Mouse (Mus musculus) fibroblast of lung, adult 2 months (primary cell): ENCODE results near the gene Slc16a6.

Experiments
- DNase-seq: peaks from one replicate; pipeline ENCODE4 v3.0.0-alpha.2; 2011; ENCODE audit warnings: low read depth

The Slc16a6 gene

DNA sequence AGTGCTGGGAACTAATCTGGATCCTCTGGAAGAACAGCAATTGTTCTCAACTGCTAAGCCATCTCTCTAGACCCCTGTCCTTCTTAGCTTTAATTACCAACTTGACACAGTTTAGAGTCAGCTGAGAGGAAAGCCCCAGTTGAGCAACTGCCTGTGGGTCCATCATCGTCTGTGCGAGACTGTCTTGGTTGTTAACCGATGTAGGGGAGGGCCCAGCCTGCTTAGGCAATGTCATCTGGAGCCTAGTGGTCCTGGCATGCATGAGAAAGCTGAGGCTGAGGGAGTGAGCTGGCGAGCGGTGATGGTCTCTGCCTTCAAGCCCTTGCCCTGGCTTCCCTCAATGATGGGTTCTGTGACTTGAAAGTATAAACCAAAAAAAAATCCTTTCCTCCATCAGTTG is 58.6 kb downstream of the Slc16a6 start:
- no peak for DNase-seq

GRCm38 (mm10) chr11:109413617-109414016 is 59.8 kb downstream of the Slc16a6 start, which contains the start of gene 9930022D16Rik:
TSS of gene 9930022D16Rik (plus strand) at chr11:109413917.
- no peak for DNase-seq

- DNase-seq: no peak
Measured at GRCm38 (mm10) chr11:109410197-109410980, 63.0 kb downstream of the Slc16a6 start.

DNA sequence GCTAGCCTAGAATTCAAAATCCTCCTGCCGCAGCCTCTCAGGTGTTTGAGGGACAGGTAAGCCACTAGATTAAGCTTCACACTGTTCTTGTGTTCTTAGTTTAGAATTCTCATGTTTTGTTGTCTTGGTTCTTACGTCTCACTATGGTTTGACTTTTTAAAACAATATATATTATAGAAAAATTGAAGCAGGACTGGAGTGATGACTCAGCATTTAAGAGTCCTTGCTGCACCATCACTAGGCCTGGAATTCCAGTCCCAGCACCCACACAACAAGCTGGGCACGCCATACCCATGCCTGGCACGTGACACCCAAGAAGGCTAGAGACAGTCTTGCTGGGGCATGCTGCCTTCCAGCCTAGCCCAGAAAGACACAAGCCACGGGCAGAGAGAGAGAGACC is 67.0 kb downstream of the Slc16a6 start:
- no peak for DNase-seq
